Mouse (Mus musculus) gastrocnemius, postnatal 36 days (tissue): ENCODE measurements around the gene Myom1. TPM values are rescaled to one million over a fixed set of nuclear protein-coding genes. Genes with fewer than 3 reads are reported as not detected.

ENCODE experiments used
- DNase-seq, 2 experiments: peaks; one replicate each; pipeline ENCODE4 v3.0.0; 2022
- intact Hi-C: fragments of 180-260 bp; cut with DNase I; formaldehyde crosslinking; loops from one replicate; pipeline ENCODE4 v1.15.1; 2025
- total RNA-seq, 2 experiments: library from RNA; stranded (reverse); gene quantifications; 2 replicates each; pipeline ENCODE4 v1.2.3; 2021

The Myom1 gene
- total RNA-seq, 2 experiments from 2014 or later: 1,200 to 1,249 TPM

- intact Hi-C loops: loop anchor here (5.0 kb wide), 1 partner anchor 143 kb away; no protein-coding TSS in a partner anchor
- DNase-seq: peak; percentile 80 to 81
Measured at GRCm38 (mm10) chr17:70990403-70991303, 11.8 kb upstream of the Myom1 start.

GRCm38 (mm10) chr17:70991706-70992625 lies 10.5 kb upstream of the Myom1 start:
- DNase-seq: no peak
- intact Hi-C loops: loop anchor here (5.0 kb wide), 1 partner anchor 145 kb away; no protein-coding TSS in a partner anchor

DNA sequence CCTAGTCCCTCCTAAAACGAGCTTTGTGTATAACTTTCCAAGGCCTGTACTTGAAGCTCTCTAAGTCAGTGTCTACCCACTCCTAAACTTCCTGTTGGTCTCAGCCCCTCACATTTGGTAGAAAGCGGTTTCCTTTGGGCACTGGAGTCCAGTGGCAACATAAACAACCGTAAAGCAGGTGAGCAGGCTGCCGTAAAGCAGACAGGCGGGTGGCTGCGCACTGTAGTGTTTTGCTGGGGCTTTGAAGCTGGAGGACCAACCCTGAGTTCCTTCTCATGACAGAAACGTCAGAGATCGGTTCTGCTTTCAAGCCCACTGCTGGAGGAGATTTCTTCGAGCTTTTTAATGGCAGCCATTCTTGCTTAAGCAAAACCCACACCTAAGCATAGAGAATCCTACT lies 9.8 kb upstream of the Myom1 start:
- intact Hi-C loops: loop anchor here (5.0 kb wide), 1 partner anchor 145 kb away; no protein-coding TSS in a partner anchor

DNA sequence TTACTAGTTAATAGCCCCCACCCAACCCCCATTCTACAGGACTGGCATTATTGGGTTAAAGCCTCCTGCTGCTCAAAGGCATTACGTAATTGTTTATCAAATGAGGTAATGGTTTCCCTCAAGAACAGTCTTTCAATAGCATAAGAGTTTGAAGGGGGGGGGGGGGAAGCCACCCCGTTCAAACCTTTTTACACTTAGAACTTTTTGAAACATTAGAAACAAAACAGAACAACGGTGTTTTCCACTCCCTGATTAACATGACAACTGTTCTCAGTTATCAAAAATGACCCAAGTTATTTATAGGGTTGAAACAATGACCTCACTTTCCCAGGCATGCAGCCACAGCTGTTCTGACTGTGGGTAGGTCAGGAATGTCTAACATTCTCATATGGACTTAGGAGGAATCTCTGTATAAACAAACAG lies 9.0 kb upstream of the Myom1 start:
- intact Hi-C loops: loop anchor here (5.0 kb wide), 1 partner anchor 146 kb away; no protein-coding TSS in a partner anchor
- DNase-seq: no peak

More for the DNA sequence above, 9.8 kb upstream of the Myom1 start:
- no peak for DNase-seq

DNA sequence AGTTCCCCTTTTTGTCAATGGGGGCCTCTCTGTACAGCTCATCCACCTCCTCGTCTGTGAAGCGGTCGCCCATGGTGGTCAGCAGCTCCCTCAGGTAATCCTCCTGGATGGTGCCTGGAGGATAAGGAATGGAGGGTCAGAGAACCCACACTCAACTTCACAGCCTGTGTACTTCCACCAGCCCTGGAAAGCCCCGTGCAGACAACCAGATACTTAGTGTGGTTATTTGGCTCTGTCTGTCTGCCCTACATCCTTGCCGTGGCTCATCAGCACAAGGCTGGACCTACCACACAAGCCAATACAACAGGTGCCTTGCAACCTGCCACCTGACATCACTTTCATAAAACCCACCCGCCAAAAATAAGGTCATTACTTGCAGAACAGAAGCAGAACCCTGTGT lies 7.8 kb upstream of the Myom1 start:
- intact Hi-C loops: loop anchor here (5.0 kb wide), 1 partner anchor 147 kb away; no protein-coding TSS in a partner anchor

GRCm38 (mm10) chr17:70995551-70995950 lies 6.9 kb upstream of the Myom1 start:
- intact Hi-C loops: no loop called here
- DNase-seq: no peak

More for the DNA sequence above, 7.8 kb upstream of the Myom1 start:
- no peak for DNase-seq

DNA sequence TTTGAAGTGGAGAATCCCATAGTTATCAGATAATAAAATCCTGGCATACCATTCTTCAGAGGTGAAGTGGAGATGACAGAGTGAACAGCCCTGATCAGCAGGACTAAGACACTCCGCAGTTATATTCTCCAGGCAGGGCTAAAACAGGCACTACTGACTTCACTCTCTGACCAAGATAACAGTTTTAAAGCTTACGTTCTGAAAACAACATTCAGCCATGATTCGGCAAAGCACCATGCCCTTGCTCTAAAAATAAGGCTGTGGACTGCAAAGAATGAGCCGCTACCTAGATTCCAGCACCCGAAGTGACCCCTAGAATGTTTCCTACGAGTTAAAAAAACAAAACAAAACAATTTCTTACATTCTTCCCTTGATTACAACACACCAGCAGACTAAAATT lies 4.6 kb upstream of the Myom1 start:
- intact Hi-C loops: no loop called here

DNA sequence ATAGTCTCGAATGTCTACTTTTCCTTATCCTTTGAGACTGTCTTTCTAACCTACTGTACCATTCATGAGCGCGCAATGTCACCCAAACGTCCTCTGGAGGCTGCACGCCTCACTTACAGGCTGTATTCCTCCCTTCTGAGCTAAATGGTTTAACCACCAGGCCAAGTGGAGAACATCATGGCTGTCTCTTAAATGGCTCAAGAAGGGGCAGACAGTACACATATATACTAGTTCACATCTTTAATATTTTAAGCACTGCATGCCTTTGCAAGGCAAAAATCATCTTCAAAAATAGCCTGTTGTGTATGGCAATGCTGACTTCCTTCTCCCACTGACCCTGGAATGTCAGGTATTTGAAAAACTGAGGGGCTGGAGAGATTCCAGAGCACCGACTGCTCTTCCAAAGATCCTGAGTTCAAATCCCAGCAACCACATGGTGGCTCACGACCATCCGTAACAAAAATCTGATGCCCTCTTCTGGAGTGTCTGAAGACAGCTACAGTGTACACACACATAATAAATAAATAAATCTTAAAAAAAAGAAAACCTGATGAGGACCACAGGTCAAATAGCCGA lies 3.9 kb upstream of the Myom1 start:
- DNase-seq: no peak
- intact Hi-C loops: no loop called here

More for the DNA sequence above, 4.6 kb upstream of the Myom1 start:
- DNase-seq: no peak

- no peak for DNase-seq
- intact Hi-C loops: no loop called here
Measured at GRCm38 (mm10) chr17:70999187-70999586, 3.2 kb upstream of the Myom1 start.

- intact Hi-C loops: loop anchor here (5.0 to 10.0 kb wide), 3 partner anchors 37 to 195 kb away; no protein-coding TSS in a partner anchor
- no peak for DNase-seq
Measured at GRCm38 (mm10) chr17:71000255-71000654, 2.2 kb upstream of the Myom1 start.

GRCm38 (mm10) chr17:71001067-71001466 lies 1.4 kb upstream of the Myom1 start:
- intact Hi-C loops: loop anchor here (5.0 to 10.0 kb wide), 3 partner anchors 36 to 194 kb away; no protein-coding TSS in a partner anchor
- no peak for DNase-seq

- peak; percentile 54 to 58 for DNase-seq
- intact Hi-C loops: loop anchor here (5.0 to 10.0 kb wide), 3 partner anchors 36 to 193 kb away; no protein-coding TSS in a partner anchor
Measured at GRCm38 (mm10) chr17:71001699-71002080, 743 bp upstream of the Myom1 start.

GRCm38 (mm10) chr17:71002744-71003094 lies 286 bp downstream of the Myom1 start, which contains the start of gene Myl12a:
Gene Myl12a (minus strand): TSS chr17:71002878.
- DNase-seq: no peak
- intact Hi-C loops: loop anchor here (5.0 to 10.0 kb wide), 3 partner anchors 35 to 192 kb away; no protein-coding TSS in a partner anchor

DNA sequence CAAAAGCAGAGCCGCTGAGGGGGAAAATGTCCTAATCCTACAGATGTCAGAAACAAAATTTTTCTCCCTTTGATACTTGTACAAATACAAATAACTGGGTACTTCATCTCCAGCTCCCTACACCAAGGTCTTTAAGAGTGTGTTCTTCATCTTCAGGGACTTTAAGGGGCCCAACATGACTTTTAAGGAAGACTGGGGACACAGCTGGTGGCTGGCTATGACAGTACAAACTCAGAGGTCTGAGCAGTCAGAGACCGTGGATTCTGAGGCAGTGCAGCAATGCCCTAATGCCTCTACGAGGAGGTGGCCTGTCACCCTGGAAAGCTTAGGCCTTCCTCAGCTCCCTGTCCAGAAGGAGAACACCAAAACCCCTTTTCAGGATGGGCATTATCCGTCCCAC lies 679 bp downstream of the Myom1 start:
- intact Hi-C loops: loop anchor here (5.0 to 10.0 kb wide), 3 partner anchors 34 to 192 kb away; no protein-coding TSS in a partner anchor
- DNase-seq: no peak

DNA sequence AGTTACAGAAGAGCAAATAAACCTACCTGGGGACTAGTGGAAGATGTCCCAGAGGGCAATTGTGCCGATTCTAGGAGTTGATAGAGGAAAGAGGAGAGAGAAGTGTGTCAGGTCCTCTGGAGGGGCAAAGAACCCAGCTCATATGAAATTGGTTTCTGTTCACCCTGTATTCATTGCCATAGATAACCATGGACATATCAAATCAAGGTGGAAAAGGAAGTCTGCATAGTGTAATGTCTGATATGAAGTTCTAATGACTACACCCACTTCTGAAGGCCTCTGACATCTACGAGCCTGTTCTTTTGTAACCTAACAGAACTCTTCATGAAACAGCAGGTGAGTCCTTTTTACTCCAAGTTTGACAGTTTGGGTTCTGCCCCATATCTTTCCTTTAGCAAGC lies 1.3 kb downstream of the Myom1 start:
- DNase-seq: no peak
- intact Hi-C loops: loop anchor here (2.0 to 10.0 kb wide), 4 partner anchors 15 to 191 kb away; no protein-coding TSS in a partner anchor

DNA sequence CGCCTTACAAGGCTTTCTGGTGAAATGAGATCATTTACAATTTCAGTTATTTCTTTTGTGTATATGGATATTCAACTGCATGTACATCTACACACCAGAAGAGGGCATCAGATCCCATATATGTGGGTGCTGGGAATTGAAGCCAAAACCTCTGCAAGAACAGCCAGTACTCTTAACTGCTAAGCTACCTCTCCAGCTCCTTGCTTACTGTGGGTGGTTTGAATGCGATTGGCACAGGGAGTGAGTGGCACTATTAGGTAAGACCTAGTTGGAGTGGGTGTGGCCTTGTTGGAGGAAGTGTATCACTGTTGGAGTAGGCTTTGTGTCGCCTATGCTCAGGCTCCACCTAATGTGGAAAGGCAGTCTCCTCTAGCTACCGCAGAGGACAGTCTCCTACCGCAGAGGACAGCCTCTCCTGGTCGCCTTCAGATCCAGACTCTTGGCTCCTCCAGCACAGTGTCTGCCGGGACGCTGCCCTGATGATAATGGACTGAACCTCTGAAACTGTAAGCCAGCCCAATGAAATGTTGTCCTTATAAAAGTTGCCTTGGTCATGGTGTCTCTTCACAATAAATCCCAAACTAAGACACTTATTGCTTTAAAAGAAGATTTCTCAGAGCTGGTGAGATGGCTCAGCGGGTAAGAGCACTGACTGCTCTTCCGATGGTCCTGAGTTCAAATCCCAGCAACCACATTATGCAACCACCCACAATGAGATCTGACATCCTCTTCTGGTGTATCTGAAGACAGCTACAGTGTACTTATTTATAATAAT lies 1.9 kb downstream of the Myom1 start:
- intact Hi-C loops: loop anchor here (2.0 to 10.0 kb wide), 4 partner anchors 14 to 190 kb away; no protein-coding TSS in a partner anchor
- no peak for DNase-seq

DNA sequence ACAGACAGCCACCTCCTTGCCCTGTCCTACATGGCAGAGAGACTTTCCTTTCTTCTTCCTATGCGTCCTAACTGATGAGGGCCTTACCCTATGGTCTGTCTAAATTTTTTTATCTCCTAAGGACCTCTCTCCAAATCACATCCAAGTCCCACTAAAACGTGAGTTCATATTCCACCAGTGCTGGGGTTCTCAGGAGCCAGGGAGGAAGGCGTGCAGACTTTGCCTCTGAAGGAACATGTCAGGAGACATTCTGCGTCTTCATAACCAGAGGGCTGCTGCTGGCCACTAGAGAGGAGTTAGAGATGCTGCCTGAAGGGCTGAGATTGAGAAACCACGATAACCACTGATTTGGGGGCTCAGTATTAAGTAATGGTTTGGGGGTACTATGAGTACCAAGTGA lies 4.5 kb downstream of the Myom1 start:
- DNase-seq: no peak
- intact Hi-C loops: loop anchor here (10.0 kb wide), 1 partner anchor 188 kb away; no protein-coding TSS in a partner anchor

- intact Hi-C loops: loop anchor here (10.0 kb wide), 1 partner anchor 186 kb away; no protein-coding TSS in a partner anchor
- DNase-seq: no peak
Measured at GRCm38 (mm10) chr17:71008676-71009075, 6.2 kb downstream of the Myom1 start.

GRCm38 (mm10) chr17:71009751-71010150 lies 7.3 kb downstream of the Myom1 start:
- DNase-seq: no peak
- intact Hi-C loops: loop anchor here (10.0 kb wide), 1 partner anchor 185 kb away; no protein-coding TSS in a partner anchor
